Mouse (Mus musculus) C2C12 (cell line): Measurements from ENCODE around the gene Sema3b. TPM values are rescaled to one million over a fixed set of nuclear protein-coding genes. Genes with fewer than 3 reads are reported as not detected.
"Not testable (repeated sequence)": the region's sequence is repeated elsewhere in the genome, so short reads cannot be mapped to it uniquely, and the experiment has no call there.

Source experiments
- H3K27me3 ChIP-seq: one replicate; pipeline ENCODE4 v1.6.1; 2011; ENCODE audit not compliant: control insufficient read depth, insufficient read depth, insufficient read length
- H3K36me3 ChIP-seq: one replicate; pipeline ENCODE4 v1.6.1; 2011; ENCODE audit not compliant: control insufficient read depth, insufficient read depth
- H3K4me3 ChIP-seq: one replicate; pipeline ENCODE4 v1.5.1; 2011; ENCODE audit warnings: mild to moderate bottlenecking, control low read depth; ENCODE audit not compliant: poor library complexity, insufficient read depth, severe bottlenecking
- H3K79me2 ChIP-seq: one replicate; pipeline ENCODE4 v1.6.1; 2011; ENCODE audit not compliant: control insufficient read depth, insufficient read depth
- H3K79me3 ChIP-seq: one replicate; pipeline ENCODE4 v1.6.1; 2011; ENCODE audit warnings: low read depth, control low read depth
- H3ac ChIP-seq: one replicate; pipeline ENCODE3; 2011; ENCODE audit warnings: low read depth; ENCODE audit not compliant: control insufficient read depth, insufficient read length
- CEBPB ChIP-seq: IDR thresholded peaks from one replicate; pipeline ENCODE4 v1.6.1; 2011; ENCODE audit warnings: low read depth, mild to moderate bottlenecking, control low read depth, moderate library complexity
- CTCF ChIP-seq: IDR thresholded peaks from one replicate; pipeline ENCODE4 v1.5.1; 2011; ENCODE audit not compliant: control insufficient read depth, insufficient read depth, insufficient read length
- FOSL1 ChIP-seq: IDR thresholded peaks from one replicate; pipeline ENCODE4 v1.8.0; 2011; ENCODE audit warnings: mild to moderate bottlenecking, low read length; ENCODE audit not compliant: poor library complexity, insufficient read depth, severe bottlenecking
- MAX ChIP-seq: IDR thresholded peaks from one replicate; pipeline ENCODE4 v1.6.1; 2011; ENCODE audit warnings: mild to moderate bottlenecking, control low read depth
- MYOD1 ChIP-seq: IDR thresholded peaks from one replicate; pipeline ENCODE4 v1.6.1; 2011; ENCODE audit warnings: low read depth; ENCODE audit not compliant: control insufficient read depth, insufficient read length
- MYOG ChIP-seq: IDR thresholded peaks from one replicate; pipeline ENCODE4 v1.6.1; 2011; ENCODE audit not compliant: control insufficient read depth, insufficient read length; ENCODE audit errors: extremely low read depth
- USF1 ChIP-seq: IDR thresholded peaks from one replicate; pipeline ENCODE4 v1.6.1; 2011; ENCODE audit warnings: low read depth, mild to moderate bottlenecking, control low read depth, moderate library complexity
- polyA plus RNA-seq: library from polyadenylated mRNA; unstranded; fragments of >200 nt; fragmentation: generic; extraction: Trizol; gene quantifications from one replicate; pipeline ENCODE4 v1.2.1, GENCODE M21; 2012; ENCODE audit warnings: missing spikeins

The Sema3b gene
- polyA plus RNA-seq, 1 experiment: 13.7 TPM

DNA sequence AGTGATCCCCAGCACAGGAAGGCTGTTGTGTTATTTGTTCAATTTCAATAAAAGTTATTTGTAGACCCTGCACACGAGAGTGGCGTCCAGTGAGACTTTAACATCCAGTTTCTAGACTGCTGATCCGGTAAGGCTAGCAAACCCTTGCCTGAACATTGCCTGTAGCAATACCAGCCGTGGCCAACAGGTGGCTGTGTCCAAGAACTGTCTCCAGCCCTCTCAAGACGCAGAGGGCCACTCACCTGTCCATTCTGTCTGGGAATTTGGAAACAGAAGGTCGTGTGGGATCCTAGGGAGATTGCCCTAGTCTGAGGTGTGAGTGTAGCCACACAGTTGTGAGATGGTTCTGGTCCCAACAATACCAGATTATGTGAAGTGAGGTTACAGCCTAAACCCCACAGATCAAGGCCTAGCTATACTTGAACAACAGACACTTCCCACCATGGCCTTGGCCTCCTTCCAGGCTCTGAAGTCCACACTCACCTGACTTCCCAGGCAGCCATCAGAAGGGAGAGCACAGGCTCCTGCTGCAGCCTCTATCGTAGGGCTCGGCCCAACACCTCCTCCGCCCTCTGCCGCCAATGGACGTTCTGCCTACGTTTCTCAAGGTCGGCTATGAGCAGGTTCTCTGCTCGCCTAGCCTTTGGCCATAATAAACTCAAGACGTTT, 42.9 kb downstream of the Sema3b start:
- H3K36me3 ChIP-seq: peaks cover 19% of the 10 kb centered on the region
- TF ChIP-seq FOSL1: no peak
- TF ChIP-seq CTCF: peak; percentile 24
- H3K4me3 ChIP-seq: no peak overlapping the region
- peaks cover 10% of the 10 kb centered on the region for H3K79me3 ChIP-seq
- H3ac ChIP-seq: no peak overlapping the region
- H3K27me3 ChIP-seq: no peaks in the 10 kb centered on the region
- peaks cover 20% of the 10 kb centered on the region for H3K79me2 ChIP-seq

DNA sequence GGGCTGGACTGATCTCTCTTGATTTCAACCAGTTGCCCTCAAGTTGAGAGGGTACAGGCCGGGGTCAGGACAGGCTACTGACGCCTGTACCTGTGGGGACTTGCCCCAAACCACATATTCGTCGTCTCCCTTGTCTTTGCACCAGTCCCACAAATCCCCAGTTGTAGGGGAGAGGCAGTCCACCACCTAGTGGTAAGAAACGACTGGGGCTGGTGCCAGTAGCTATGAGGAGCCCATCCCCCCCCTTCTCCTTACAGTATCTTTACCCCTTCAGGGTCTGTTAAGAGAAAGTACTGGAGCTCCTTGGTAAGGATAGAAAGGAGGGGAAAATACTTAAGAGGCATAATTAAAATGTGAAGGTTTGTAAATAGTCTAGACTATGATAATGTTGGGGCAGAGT, 43.5 kb downstream of the Sema3b start:
- not testable (repeated sequence) for H3K4me3 ChIP-seq, H3K79me3 ChIP-seq, H3ac ChIP-seq, H3K27me3 ChIP-seq
- Histone ChIP-seq H3K79me2 (peaks cover 14% of the 10 kb centered on the region), H3K36me3 (peaks cover 25% of the 10 kb centered on the region)

DNA sequence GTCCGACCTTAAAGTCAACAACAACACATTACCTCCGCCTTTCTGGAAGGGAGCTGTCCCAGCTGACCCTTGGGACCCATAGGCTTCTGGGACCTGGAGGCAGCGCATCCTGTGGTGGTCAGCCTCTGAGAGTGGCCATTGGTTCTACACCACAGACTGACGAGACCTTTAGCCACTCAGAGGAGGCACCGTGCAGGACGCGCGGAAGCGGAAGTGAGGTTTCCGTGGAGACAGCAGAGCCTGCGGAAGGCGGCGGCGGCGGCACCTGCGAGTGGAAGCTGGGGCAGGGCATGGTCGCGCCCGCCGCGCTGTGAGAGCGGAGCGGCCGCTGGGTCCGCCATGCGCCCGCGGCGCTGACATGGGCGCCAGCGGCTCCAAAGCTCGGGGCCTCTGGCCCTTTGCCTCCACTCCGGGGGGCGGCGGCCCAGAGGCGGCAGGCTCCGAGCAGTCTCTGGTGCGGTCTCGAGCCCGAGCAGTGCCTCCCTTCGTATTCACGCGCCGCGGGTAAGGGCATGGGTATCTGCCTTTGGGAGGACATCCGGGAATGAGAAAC, 45.9 kb downstream of the Sema3b start, which contains the start of gene Tusc2:
Gene Tusc2 (plus strand): TSS at position 227 of the 553 bp plus-strand sequence.
- peaks cover 19% of the 10 kb centered on the region for H3K79me2 ChIP-seq

DNA sequence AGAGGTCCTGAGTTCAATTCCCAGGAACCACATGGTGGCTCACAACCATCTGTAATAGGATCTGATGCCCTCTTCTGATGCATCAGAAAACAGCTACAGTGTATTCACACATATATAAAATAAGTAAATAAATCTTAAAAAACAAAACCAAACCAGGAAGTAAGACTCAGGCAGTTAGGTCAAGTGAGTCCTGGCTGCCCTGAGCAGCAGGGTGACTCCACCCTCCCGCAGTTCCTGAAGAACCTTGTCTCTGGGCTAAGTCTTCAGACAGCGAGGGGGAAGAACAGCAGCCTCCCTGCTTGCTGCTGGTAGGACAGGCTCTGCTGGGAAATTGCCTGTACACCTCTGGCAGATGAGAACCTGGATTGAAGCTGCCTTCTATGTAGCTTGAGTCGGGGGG, 52.7 kb downstream of the Sema3b start:
- Histone ChIP-seq H3K36me3 (peaks cover 51% of the 10 kb centered on the region), H3K79me3 (peaks cover 43% of the 10 kb centered on the region), H3K79me2 (peaks cover 80% of the 10 kb centered on the region), H3ac (peak overlapping the region; percentile 53), H3K27me3 (no peaks in the 10 kb centered on the region), H3K4me3 (peak overlapping the region; percentile 82)
- TF ChIP-seq FOSL1: no peak
- no peak for TF ChIP-seq CTCF
- no peak for TF ChIP-seq MYOD1
- no peak for TF ChIP-seq MYOG
- TF ChIP-seq CEBPB: no peak
- no peak for TF ChIP-seq USF1
- no peak for TF ChIP-seq MAX

More for the DNA sequence above, 45.9 kb downstream of the Sema3b start, which contains the start of gene Tusc2:
- H3ac ChIP-seq: peak within 1 kb of the TSS; percentile 49
- peaks cover 50% of the 10 kb centered on the region for H3K36me3 ChIP-seq
- peaks cover 10% of the 10 kb centered on the region for H3K79me3 ChIP-seq
- TF ChIP-seq MAX (no peak), USF1 (no peak), MYOD1 (no peak), CEBPB (no peak), CTCF (no peak), MYOG (no peak)
- no peaks in the 10 kb centered on the region for H3K27me3 ChIP-seq
- peak within 1 kb of the TSS; percentile 46 for H3K4me3 ChIP-seq

DNA sequence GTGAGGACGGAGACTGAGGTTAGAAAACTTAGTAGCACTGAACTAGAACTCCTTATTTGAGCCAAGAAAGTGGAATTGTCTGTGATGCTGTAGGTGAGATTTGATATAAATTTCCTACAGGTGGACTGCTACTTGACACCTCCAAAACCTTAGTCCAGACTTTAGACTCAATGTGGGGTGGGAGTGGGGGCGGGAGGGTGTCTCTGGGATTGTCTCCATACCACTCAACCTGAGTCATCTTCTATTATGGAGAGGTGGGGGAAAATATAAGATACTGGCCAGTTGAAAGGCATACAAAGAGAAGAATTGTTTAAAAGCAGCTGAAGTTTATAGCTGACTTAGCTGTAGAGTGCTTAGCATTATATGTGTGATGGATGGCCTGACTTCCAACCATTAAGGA, 53.3 kb downstream of the Sema3b start:
- Histone ChIP-seq H3K36me3 (peaks cover 45% of the 10 kb centered on the region), H3K27me3 (no peaks in the 10 kb centered on the region), H3K4me3 (peak overlapping the region; percentile 82), H3ac (peak overlapping the region; percentile 67), H3K79me3 (peaks cover 43% of the 10 kb centered on the region), H3K79me2 (peaks cover 80% of the 10 kb centered on the region)
- no peak for TF ChIP-seq MAX
- no peak for TF ChIP-seq MYOD1
- TF ChIP-seq USF1: no peak
- TF ChIP-seq MYOG: no peak
- no peak for TF ChIP-seq CTCF
- TF ChIP-seq FOSL1: no peak
- TF ChIP-seq CEBPB: no peak

DNA sequence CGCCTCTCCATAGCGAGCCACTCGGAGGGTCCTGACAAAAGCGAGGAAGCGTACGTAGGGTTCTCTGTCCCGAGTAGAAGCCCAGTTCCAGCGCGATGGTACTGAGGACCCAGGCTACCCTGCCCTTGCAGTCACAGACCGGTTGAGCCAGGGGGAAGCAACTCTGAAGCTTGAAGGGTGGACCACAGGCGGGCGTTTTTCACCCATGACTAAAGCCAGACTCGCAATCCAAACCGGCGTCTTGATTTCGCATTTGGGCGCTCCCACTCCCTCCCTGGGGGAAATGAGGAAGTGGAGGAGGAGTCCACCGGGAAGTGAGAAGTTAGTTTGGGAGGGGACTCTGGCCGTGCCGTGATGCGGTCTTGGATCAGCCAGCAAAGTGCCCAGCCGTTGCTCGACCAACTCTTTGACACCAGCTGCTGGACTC, 54.0 kb downstream of the Sema3b start:
- peaks cover 80% of the 10 kb centered on the region for H3K79me2 ChIP-seq
- peaks cover 38% of the 10 kb centered on the region for H3K36me3 ChIP-seq
- TF ChIP-seq CTCF: no peak
- TF ChIP-seq FOSL1: no peak
- TF ChIP-seq USF1: no peak
- TF ChIP-seq CEBPB: no peak
- TF ChIP-seq MAX: no peak
- no peak for TF ChIP-seq MYOD1
- no peak for TF ChIP-seq MYOG

More for the DNA sequence above, 54.0 kb downstream of the Sema3b start:
- Histone ChIP-seq H3K4me3 (peak overlapping the region; percentile 82), H3K79me3 (peaks cover 43% of the 10 kb centered on the region), H3K27me3 (no peaks in the 10 kb centered on the region), H3ac (peak overlapping the region; percentile 97)
